Mouse (Mus musculus) forebrain, postnatal 0 days (tissue): ENCODE results near the gene Gm12695. TPM values are rescaled to one million over a fixed set of nuclear protein-coding genes. Genes with fewer than 3 reads are reported as not detected.

Experiments used
- ATAC-seq: fragments of 200-750 bp; cut with Nextera tagmentation; 2 replicates; pipeline ENCODE4 v1.8.0; 2017; ENCODE audit warnings: mild to moderate bottlenecking, moderate library complexity
- DNase-seq: peaks from one replicate; pipeline ENCODE4 v3.0.0-alpha.2; 2015
- H3K27ac ChIP-seq: fragments of 300-500 bp; sonication (generic); 2 replicates; pipeline ENCODE4 v1.5.1; 2014; ENCODE audit warnings: low read depth, mild to moderate bottlenecking, antibody characterized with exemption, low read length, moderate library complexity, mixed read lengths
- H3K27me3 ChIP-seq: fragments of 300-500 bp; sonication (generic); 2 replicates; pipeline ENCODE4 v1.6.1; 2014; ENCODE audit warnings: mild to moderate bottlenecking, low read length, mixed read lengths; ENCODE audit not compliant: insufficient read depth
- H3K36me3 ChIP-seq: fragments of 300-500 bp; sonication (generic); 2 replicates; pipeline ENCODE4 v1.6.1; 2014; ENCODE audit warnings: mild to moderate bottlenecking, moderate library complexity; ENCODE audit not compliant: insufficient read depth
- H3K4me1 ChIP-seq: fragments of 300-500 bp; sonication (generic); 2 replicates; pipeline ENCODE4 v1.6.1; 2014; ENCODE audit warnings: antibody characterized with exemption; ENCODE audit not compliant: insufficient read depth
- H3K4me2 ChIP-seq: fragments of 300-500 bp; sonication (generic); 2 replicates; pipeline ENCODE4 v1.6.1; 2014; ENCODE audit warnings: low read depth, mild to moderate bottlenecking, moderate library complexity
- H3K4me3 ChIP-seq: fragments of 300-500 bp; sonication (generic); 2 replicates; pipeline ENCODE4 v1.5.1; 2014; ENCODE audit warnings: low read depth, low read length, mixed read lengths
- H3K9ac ChIP-seq: fragments of 300-500 bp; sonication (generic); 2 replicates; pipeline ENCODE4 v1.6.1; 2014; ENCODE audit warnings: mild to moderate bottlenecking
- H3K9me3 ChIP-seq: fragments of 300-500 bp; sonication (generic); 2 replicates; pipeline ENCODE4 v1.6.1; 2016; ENCODE audit warnings: low read length
- CTCF ChIP-seq: sonication (generic); IDR thresholded peaks from 2 replicates; pipeline ENCODE4 v1.5.1; 2016; ENCODE audit warnings: antibody characterized with exemption, control low read depth, low read depth
- WGBS: fragments of 180-500 bp; shearing (Covaris S2); extraction: QIAGEN DNeasy Blood & Tissue Kit; methylation state at CpG from one replicate; pipeline ENCODE4 v1.1.7; 2014; 5-methylcytosine and 5-hydroxymethylcytosine counted together
- polyA plus RNA-seq: library from polyadenylated mRNA; unstranded; fragments of >200 nt; fragmentation: Nextera tagmentation; extraction: Ambion mirVana; gene quantifications from 2 replicates; pipeline ENCODE4 v1.2.1, GENCODE M21; 2015
- total RNA-seq: library from RNA; depleted of rRNA; stranded (reverse); fragments of >200 nt; gene quantifications from 2 replicates; pipeline ENCODE4 v1.2.3, GENCODE M21; 2014; rRNA removed

The Gm12695 gene
- not detected in 2 replicates for total RNA-seq
- polyA plus RNA-seq: 0.07 TPM in 1 of 2 replicates, not detected in the other

DNA sequence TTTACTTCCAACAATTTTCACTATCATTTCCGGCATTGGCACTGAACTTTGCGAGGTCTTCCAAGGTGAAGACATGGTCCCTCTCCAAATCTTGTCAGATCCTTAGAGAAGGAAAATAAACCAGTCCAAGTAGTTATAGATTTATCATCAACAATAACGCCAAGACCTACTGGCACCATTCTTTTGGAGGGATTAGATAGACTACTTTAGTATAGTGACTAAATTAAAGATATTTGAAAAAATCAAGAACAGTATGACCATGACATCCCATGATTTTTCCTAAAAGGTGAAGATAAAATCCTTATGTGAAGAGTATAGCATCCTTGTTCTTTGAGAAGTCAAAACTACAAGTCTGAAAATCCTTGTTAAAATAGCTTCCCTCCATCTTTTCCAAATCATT is at the start of gene Gm12695:
Gm12695 (minus strand) TSS at position 101 of the 400 bp plus-strand sequence.
- TF ChIP-seq CTCF: no peak
- Histone ChIP-seq H3K27me3 (no peaks in the 10 kb centered on the region), H3K36me3 (no peaks in the 10 kb centered on the region), H3K4me3 (no peak within 1 kb of the TSS), H3K9ac (no peak within 1 kb of the TSS), H3K4me1 (no peaks in the 10 kb centered on the region), H3K4me2 (no peak within 1 kb of the TSS), H3K27ac (no peak within 1 kb of the TSS), H3K9me3 (no peaks in the 10 kb centered on the region)
- ATAC-seq: no peak
- WGBS: 94% methylated on average over 3 of the region's 3 CpGs
- DNase-seq: no peak

DNA sequence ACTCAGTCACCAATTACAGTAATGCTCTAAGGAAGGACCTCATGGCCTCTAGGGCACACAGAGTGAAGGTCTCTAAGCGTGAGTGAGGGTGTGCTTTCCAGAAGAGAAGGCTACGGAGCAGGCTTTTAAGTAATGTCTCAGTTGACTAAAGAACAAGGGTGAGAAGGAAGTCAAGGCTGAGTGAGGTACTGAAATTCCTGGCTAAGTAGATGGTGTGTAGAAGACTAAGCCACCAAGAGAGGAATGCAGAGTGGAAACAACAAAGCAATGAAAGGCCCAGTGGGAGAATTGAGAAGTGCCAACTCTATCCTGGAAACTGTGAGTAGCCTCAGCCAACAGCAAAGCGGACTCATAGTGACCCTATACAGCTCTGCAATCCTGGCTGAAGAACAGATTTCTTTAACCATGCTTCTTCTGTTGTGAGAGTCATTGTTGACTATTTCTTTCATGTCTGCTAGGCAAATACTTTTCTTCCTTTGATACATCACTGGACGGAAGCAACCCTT is 40.6 kb upstream of the Gm12695 start:
- H3K9me3 ChIP-seq: no peaks in the 10 kb centered on the region
- no peak for TF ChIP-seq CTCF
- ATAC-seq (no peak), DNase-seq (no peak)
- H3K4me2 ChIP-seq: no peak overlapping the region
- H3K36me3 ChIP-seq: no peaks in the 10 kb centered on the region
- H3K4me1 ChIP-seq: no peaks in the 10 kb centered on the region
- no peak overlapping the region for H3K9ac ChIP-seq
- H3K4me3 ChIP-seq: no peak overlapping the region
- WGBS: 75% methylated on average over 4 of the region's 4 CpGs
- no peaks in the 10 kb centered on the region for H3K27me3 ChIP-seq
- H3K27ac ChIP-seq: no peak overlapping the region

DNA sequence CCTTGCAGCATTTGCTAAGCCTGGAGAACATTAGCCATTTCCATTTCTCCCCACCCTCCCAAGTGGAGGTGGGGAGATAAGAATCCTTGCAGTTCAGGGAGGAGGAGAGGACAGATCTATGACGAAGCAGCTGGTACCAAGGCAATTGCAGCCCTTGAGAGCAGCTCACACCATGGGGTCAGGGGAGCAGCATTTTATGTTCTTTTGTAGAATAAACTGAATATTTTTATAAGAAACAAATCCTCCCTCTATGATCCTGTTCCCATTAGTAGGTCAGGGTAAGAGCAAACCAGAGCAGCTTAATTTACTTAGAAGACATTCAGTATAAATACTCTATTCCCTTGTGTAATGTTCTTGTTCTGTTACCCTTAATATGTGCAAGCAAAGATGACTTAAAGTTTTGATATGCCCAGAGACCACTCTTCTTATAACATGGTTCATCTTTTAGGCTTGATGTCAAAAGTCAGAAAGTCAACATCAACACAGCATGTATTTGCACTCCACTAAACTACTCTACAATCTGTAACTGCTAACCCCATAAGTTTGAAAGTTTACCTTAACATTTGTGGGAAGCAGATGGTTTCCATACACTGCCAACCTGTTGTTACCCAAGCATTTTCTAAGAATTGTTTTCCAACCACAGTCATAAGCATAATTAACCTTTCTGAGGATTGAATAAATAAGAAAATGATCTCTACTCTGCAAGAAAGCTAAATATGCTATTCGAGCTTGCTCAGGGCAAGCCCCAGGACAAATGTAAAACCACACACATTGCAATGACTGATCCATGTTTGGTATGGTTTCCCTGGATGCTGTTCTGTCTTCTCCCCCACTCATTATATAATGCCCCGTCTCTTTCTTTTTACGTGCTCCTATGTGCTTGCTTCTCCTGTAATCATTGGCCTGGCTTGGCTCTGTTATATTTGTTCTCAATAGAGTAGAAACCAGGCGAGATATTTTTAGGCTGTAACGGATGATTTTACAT is 22.1 kb upstream of the Gm12695 start:
- no peak for TF ChIP-seq CTCF
- ATAC-seq (no peak), DNase-seq (no peak)
- H3K27me3 ChIP-seq: no peaks in the 10 kb centered on the region
- no peak overlapping the region for H3K9ac ChIP-seq
- no peaks in the 10 kb centered on the region for H3K9me3 ChIP-seq
- no peak overlapping the region for H3K4me2 ChIP-seq
- no peak overlapping the region for H3K27ac ChIP-seq
- 76% methylated on average over 6 of the region's 6 CpGs for WGBS
- no peak overlapping the region for H3K4me3 ChIP-seq
- H3K4me1 ChIP-seq: no peaks in the 10 kb centered on the region
- no peaks in the 10 kb centered on the region for H3K36me3 ChIP-seq

DNA sequence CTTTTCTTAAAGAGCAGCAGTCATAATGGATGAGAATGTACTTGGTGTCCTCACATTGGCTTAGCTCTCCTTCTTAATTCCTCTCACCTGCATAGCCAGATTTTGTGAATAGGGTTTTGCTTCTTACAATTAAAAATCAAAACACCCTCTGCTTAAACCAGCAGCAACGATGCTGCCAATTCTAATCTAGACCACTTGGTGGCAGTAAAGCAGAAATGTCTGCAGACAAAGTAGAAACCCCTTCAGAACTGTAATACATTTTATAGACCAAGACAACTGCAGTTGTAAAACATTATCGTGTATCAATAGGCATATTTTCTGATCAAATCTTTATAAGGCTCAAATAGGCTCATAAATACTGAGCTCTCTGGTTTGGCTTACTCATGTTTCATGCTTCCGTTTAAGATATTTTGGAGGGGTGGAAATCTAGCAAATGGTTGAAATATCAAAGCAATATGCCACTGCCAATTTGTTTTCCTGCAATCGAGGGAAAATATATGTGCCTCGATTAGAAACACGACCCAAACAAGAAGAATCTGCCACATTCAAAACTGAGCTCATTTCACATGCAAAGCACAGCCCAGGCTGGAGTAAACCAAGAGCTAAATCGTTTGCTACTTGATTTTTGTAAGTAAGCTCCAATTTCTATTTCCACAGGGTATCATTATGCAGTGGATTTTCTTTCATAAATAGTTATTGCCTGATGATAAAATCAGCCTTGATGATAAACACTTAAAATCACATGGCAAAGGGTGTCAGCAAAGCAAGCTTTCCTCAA is 14.6 kb upstream of the Gm12695 start:
- no peaks in the 10 kb centered on the region for H3K27me3 ChIP-seq
- peak; percentile 71 for TF ChIP-seq CTCF
- H3K4me2 ChIP-seq: no peak overlapping the region
- WGBS: 15% methylated on average over 7 of the region's 7 CpGs
- no peaks in the 10 kb centered on the region for H3K9me3 ChIP-seq
- no peaks in the 10 kb centered on the region for H3K4me1 ChIP-seq
- ATAC-seq: peak; percentile 80
- H3K27ac ChIP-seq: no peak overlapping the region
- H3K4me3 ChIP-seq: no peak overlapping the region
- H3K36me3 ChIP-seq: no peaks in the 10 kb centered on the region
- peak; percentile 82 for DNase-seq
- H3K9ac ChIP-seq: no peak overlapping the region

DNA sequence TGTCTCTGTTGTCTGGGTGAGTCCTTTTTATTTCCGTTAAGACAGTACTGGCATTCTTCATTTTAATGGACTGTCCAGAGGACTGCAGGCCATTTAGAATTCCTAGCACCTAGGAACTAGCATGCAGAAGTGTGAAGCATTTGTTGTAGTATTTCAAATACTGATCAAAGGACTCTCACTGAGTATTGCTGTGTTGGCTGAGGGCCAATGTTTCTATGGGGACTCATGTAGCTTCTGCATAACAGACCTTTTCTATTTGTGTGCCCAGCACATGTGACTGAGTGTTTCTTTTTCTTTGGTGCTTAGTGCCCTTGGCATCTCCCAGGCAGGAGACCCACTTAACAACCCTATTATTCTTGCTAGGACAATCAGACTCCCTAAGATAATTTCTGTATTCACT is 12.6 kb upstream of the Gm12695 start:
- H3K9me3 ChIP-seq: no peaks in the 10 kb centered on the region
- H3K27me3 ChIP-seq: no peaks in the 10 kb centered on the region
- no peak for TF ChIP-seq CTCF
- ATAC-seq (peak; percentile 86), DNase-seq (peak; percentile 69)
- H3K4me3 ChIP-seq: no peak overlapping the region
- H3K27ac ChIP-seq: no peak overlapping the region
- WGBS: 19% methylated on average over 1 of the region's 1 CpGs
- no peak overlapping the region for H3K4me2 ChIP-seq
- H3K9ac ChIP-seq: no peak overlapping the region
- H3K36me3 ChIP-seq: no peaks in the 10 kb centered on the region
- H3K4me1 ChIP-seq: no peaks in the 10 kb centered on the region

DNA sequence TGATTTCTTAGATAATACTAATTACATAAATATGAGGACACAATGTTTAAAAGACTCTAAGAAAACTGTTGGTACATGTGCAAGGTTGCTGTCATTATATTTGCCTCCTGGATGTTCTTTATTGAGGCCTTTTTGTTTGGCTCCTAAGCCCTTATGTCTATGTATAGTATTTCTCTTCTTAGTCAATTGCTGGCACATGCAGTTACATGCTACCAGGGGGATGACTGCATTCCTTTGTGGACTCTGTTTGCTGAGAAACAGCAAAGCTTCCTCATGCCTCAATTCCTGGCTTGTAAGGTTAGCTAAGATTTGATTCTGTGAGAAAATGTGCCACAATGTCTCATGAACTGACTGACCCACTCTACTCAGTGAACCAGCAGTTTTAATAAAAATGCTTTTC is 6.3 kb upstream of the Gm12695 start:
- H3K27me3 ChIP-seq: no peaks in the 10 kb centered on the region
- no peak for TF ChIP-seq CTCF
- H3K4me2 ChIP-seq: no peak overlapping the region
- H3K36me3 ChIP-seq: no peaks in the 10 kb centered on the region
- H3K4me3 ChIP-seq: no peak overlapping the region
- no peaks in the 10 kb centered on the region for H3K9me3 ChIP-seq
- ATAC-seq (no peak), DNase-seq (no peak)
- no peak overlapping the region for H3K9ac ChIP-seq
- no peaks in the 10 kb centered on the region for H3K4me1 ChIP-seq
- H3K27ac ChIP-seq: no peak overlapping the region
